Mouse (Mus musculus) hindbrain, embryonic 13.5 days (tissue): ENCODE measurements at regions not wholly inside any gene's neighbourhood (a gene's known extent, or its start where the extent isn't known, plus 50 kb on each side); places are given as distances from the start of the nearest gene placed in this dataset.

Experiments
- ATAC-seq: fragments of 200-750 bp; cut with Nextera tagmentation; 2 replicates; pipeline ENCODE4 v1.8.0; 2017; ENCODE audit warnings: moderate TSS enrichment; ENCODE audit not compliant: low FRiP score
- H3K27ac ChIP-seq: fragments of 300-500 bp; sonication (generic); 2 replicates; pipeline ENCODE4 v1.5.1; 2015; ENCODE audit warnings: inconsistent platforms, mild to moderate bottlenecking, moderate library complexity
- H3K27me3 ChIP-seq: fragments of 300-500 bp; sonication (generic); 2 replicates; pipeline ENCODE4 v1.6.1; 2015; ENCODE audit warnings: mild to moderate bottlenecking, inconsistent platforms
- H3K36me3 ChIP-seq: fragments of 300-500 bp; sonication (generic); 2 replicates; pipeline ENCODE4 v1.6.1; 2015; ENCODE audit warnings: mild to moderate bottlenecking, inconsistent platforms
- H3K4me1 ChIP-seq: fragments of 300-500 bp; sonication (generic); replicated peaks from 2 replicates; pipeline ENCODE4 v1.6.1; 2015; ENCODE audit warnings: inconsistent platforms
- H3K4me2 ChIP-seq: fragments of 300-500 bp; sonication (generic); 2 replicates; pipeline ENCODE4 v1.6.1; 2015; ENCODE audit warnings: inconsistent platforms, mild to moderate bottlenecking, moderate library complexity
- H3K4me3 ChIP-seq: fragments of 300-500 bp; sonication (generic); 2 replicates; pipeline ENCODE4 v1.5.1; 2015; ENCODE audit warnings: mild to moderate bottlenecking, inconsistent platforms
- H3K9ac ChIP-seq: fragments of 300-500 bp; sonication (generic); 2 replicates; pipeline ENCODE4 v1.6.1; 2015; ENCODE audit warnings: mild to moderate bottlenecking, inconsistent platforms
- H3K9me3 ChIP-seq: fragments of 300-500 bp; sonication (generic); 2 replicates; pipeline ENCODE4 v1.6.1; 2016; ENCODE audit warnings: inconsistent platforms
- WGBS: fragments of 180-500 bp; shearing (Covaris S2); methylation state at CpG from one replicate; pipeline ENCODE4 v1.1.7; 2015; 5-methylcytosine and 5-hydroxymethylcytosine counted together

- H3K27me3 ChIP-seq: no peaks in the 10 kb centered on the region
- no peak overlapping the region for H3K9ac ChIP-seq
- no peak overlapping the region for H3K4me3 ChIP-seq
- WGBS: 69% methylated on average over 6 of the region's 7 CpGs
- peaks cover 5% of the 10 kb centered on the region; the same call in 1 of the 2 replicates for H3K4me1 ChIP-seq
- H3K4me2 ChIP-seq: no peak overlapping the region
- H3K36me3 ChIP-seq: no peaks in the 10 kb centered on the region
- H3K27ac ChIP-seq: no peak overlapping the region
- H3K9me3 ChIP-seq: no peaks in the 10 kb centered on the region
- no peak for ATAC-seq
Observed at GRCm38 (mm10) chr10:96806579-96806978, 189.8 kb downstream of the Btg1 start.

GRCm38 (mm10) chr10:96821852-96822251 is 205.0 kb downstream of the Btg1 start:
- WGBS: 93% methylated on average over 1 of the region's 1 CpGs
- Histone ChIP-seq H3K9ac (no peak overlapping the region), H3K4me1 (0 out of 2 replicates have a peak, but pooled peaks cover 9% of the 10 kb centered on the region), H3K9me3 (no peaks in the 10 kb centered on the region), H3K27me3 (no peaks in the 10 kb centered on the region), H3K27ac (no peak overlapping the region), H3K4me2 (no peak overlapping the region), H3K4me3 (no peak overlapping the region), H3K36me3 (no peaks in the 10 kb centered on the region)
- no peak for ATAC-seq

GRCm38 (mm10) chr10:96822344-96823335 is 205.8 kb downstream of the Btg1 start:
- WGBS: 81% methylated on average over 7 of the region's 7 CpGs
- no peak for ATAC-seq
- no peak overlapping the region for H3K4me3 ChIP-seq
- no peak overlapping the region for H3K9ac ChIP-seq
- no peaks in the 10 kb centered on the region for H3K36me3 ChIP-seq
- H3K27ac ChIP-seq: no peak overlapping the region
- H3K27me3 ChIP-seq: no peaks in the 10 kb centered on the region
- H3K4me1 ChIP-seq: 0 out of 2 replicates have a peak, but pooled peaks cover 9% of the 10 kb centered on the region
- H3K4me2 ChIP-seq: no peak overlapping the region
- H3K9me3 ChIP-seq: no peaks in the 10 kb centered on the region

GRCm38 (mm10) chr10:96826234-96826788 is 209.5 kb downstream of the Btg1 start:
- Histone ChIP-seq H3K4me2 (peak overlapping the region; percentile 37), H3K4me3 (no peak overlapping the region), H3K36me3 (no peaks in the 10 kb centered on the region), H3K27ac (0 out of 2 replicates have a peak overlapping the region, but pooled peaks have one; percentile 30), H3K9ac (peak overlapping the region; percentile 43; the same call in 1 of the 2 replicates), H3K4me1 (0 out of 2 replicates have a peak, but pooled peaks cover 9% of the 10 kb centered on the region), H3K27me3 (no peaks in the 10 kb centered on the region), H3K9me3 (no peaks in the 10 kb centered on the region)
- 21% methylated on average over 7 of the region's 7 CpGs for WGBS
- ATAC-seq: no peak

- Histone ChIP-seq H3K27me3 (no peaks in the 10 kb centered on the region), H3K4me3 (no peak overlapping the region), H3K4me1 (0 out of 2 replicates have a peak, but pooled peaks cover 9% of the 10 kb centered on the region), H3K9ac (no peak overlapping the region), H3K27ac (no peak overlapping the region), H3K36me3 (no peaks in the 10 kb centered on the region), H3K4me2 (no peak overlapping the region), H3K9me3 (no peaks in the 10 kb centered on the region)
- no peak for ATAC-seq
- 78% methylated on average over 5 of the region's 5 CpGs for WGBS
Observed at GRCm38 (mm10) chr10:96827971-96828370, 211.2 kb downstream of the Btg1 start.

- Histone ChIP-seq H3K27ac (no peak overlapping the region), H3K4me3 (no peak overlapping the region), H3K36me3 (no peaks in the 10 kb centered on the region), H3K9ac (no peak overlapping the region), H3K9me3 (no peaks in the 10 kb centered on the region), H3K4me2 (no peak overlapping the region), H3K4me1 (0 out of 2 replicates have a peak, but pooled peaks cover 9% of the 10 kb centered on the region), H3K27me3 (no peaks in the 10 kb centered on the region)
- no peak for ATAC-seq
- whole genome bisulfite sequencing: 84% methylated on average over 7 of the region's 7 CpGs
Observed at GRCm38 (mm10) chr10:96828581-96829246, 211.9 kb downstream of the Btg1 start.

GRCm38 (mm10) chr10:96831071-96831470 is 214.3 kb downstream of the Btg1 start:
- Histone ChIP-seq H3K9ac (no peak overlapping the region), H3K4me3 (no peak overlapping the region), H3K4me2 (no peak overlapping the region), H3K9me3 (no peaks in the 10 kb centered on the region), H3K27ac (no peak overlapping the region), H3K27me3 (no peaks in the 10 kb centered on the region), H3K36me3 (no peaks in the 10 kb centered on the region), H3K4me1 (0 out of 2 replicates have a peak, but pooled peaks cover 5% of the 10 kb centered on the region)
- WGBS: 87% methylated on average over 12 of the region's 12 CpGs
- no peak for ATAC-seq

- no peaks in the 10 kb centered on the region for H3K36me3 ChIP-seq
- no peak overlapping the region for H3K4me3 ChIP-seq
- H3K9me3 ChIP-seq: no peaks in the 10 kb centered on the region
- 90% methylated on average over 7 of the region's 7 CpGs for WGBS
- no peak for ATAC-seq
- H3K27me3 ChIP-seq: no peaks in the 10 kb centered on the region
- no peak overlapping the region for H3K9ac ChIP-seq
- no peaks in the 10 kb centered on the region; the same call in 1 of the 2 replicates for H3K4me1 ChIP-seq
- no peak overlapping the region for H3K27ac ChIP-seq
- no peak overlapping the region for H3K4me2 ChIP-seq
Observed at GRCm38 (mm10) chr10:96837230-96837629, 220.4 kb downstream of the Btg1 start.

GRCm38 (mm10) chr10:96841128-96841527 is 224.3 kb downstream of the Btg1 start:
- H3K9ac ChIP-seq: no peak overlapping the region
- WGBS: 90% methylated on average over 2 of the region's 2 CpGs
- H3K9me3 ChIP-seq: no peaks in the 10 kb centered on the region
- ATAC-seq: no peak
- H3K36me3 ChIP-seq: no peaks in the 10 kb centered on the region
- no peak overlapping the region for H3K27ac ChIP-seq
- no peak overlapping the region for H3K4me3 ChIP-seq
- no peaks in the 10 kb centered on the region for H3K27me3 ChIP-seq
- no peak overlapping the region for H3K4me2 ChIP-seq
- no peaks in the 10 kb centered on the region; the same call in 1 of the 2 replicates for H3K4me1 ChIP-seq

- Histone ChIP-seq H3K36me3 (no peaks in the 10 kb centered on the region), H3K9me3 (no peaks in the 10 kb centered on the region), H3K27ac (no peak overlapping the region), H3K4me2 (no peak overlapping the region), H3K4me1 (no peaks in the 10 kb centered on the region; the same call in none of the 2 replicates), H3K27me3 (no peaks in the 10 kb centered on the region), H3K4me3 (no peak overlapping the region), H3K9ac (no peak overlapping the region)
- WGBS: 93% methylated on average over 2 of the region's 2 CpGs
- ATAC-seq: no peak
Observed at GRCm38 (mm10) chr10:96841956-96842355, 225.2 kb downstream of the Btg1 start.

- Histone ChIP-seq H3K4me1 (no peaks in the 10 kb centered on the region; the same call in 1 of the 2 replicates), H3K27ac (no peak overlapping the region), H3K27me3 (no peaks in the 10 kb centered on the region), H3K4me2 (no peak overlapping the region), H3K36me3 (no peaks in the 10 kb centered on the region), H3K9me3 (no peaks in the 10 kb centered on the region), H3K9ac (no peak overlapping the region), H3K4me3 (no peak overlapping the region)
- WGBS: 64% methylated on average over 4 of the region's 4 CpGs
- ATAC-seq: no peak
Observed at GRCm38 (mm10) chr10:96845906-96846305, 229.1 kb downstream of the Btg1 start.

GRCm38 (mm10) chr10:96847028-96847427 is 230.2 kb downstream of the Btg1 start:
- WGBS: 20% methylated on average over 6 of the region's 6 CpGs
- Histone ChIP-seq H3K4me3 (no peak overlapping the region), H3K27me3 (no peaks in the 10 kb centered on the region), H3K4me1 (no peaks in the 10 kb centered on the region; the same call in 1 of the 2 replicates), H3K36me3 (no peaks in the 10 kb centered on the region), H3K4me2 (no peak overlapping the region), H3K9ac (no peak overlapping the region), H3K27ac (no peak overlapping the region), H3K9me3 (peaks cover 5% of the 10 kb centered on the region; the same call in 1 of the 2 replicates)
- ATAC-seq: no peak
